Mouse (Mus musculus) embryonic facial prominence, embryonic 11.5 days (tissue): ENCODE measurements around the gene Tdgf1. TPM values are rescaled to one million over a fixed set of nuclear protein-coding genes. Genes with fewer than 3 reads are reported as not detected.

Source experiments
- ATAC-seq: fragments of 200-750 bp; cut with Nextera tagmentation; replicated peaks from 2 replicates; pipeline ENCODE4 v1.8.0; 2017; ENCODE audit warnings: low read depth; ENCODE audit not compliant: insufficient number of reproducible peaks, low FRiP score, low TSS enrichment
- DNase-seq: peaks from one replicate; pipeline ENCODE4 v3.0.0-alpha.2; 2015; ENCODE audit warnings: low spot score
- H3K27ac ChIP-seq: fragments of 300-500 bp; sonication (generic); replicated peaks from 2 replicates; pipeline ENCODE4 v1.5.1; 2014; ENCODE audit warnings: mild to moderate bottlenecking, low read depth, low read length, control low read depth
- H3K27me3 ChIP-seq: fragments of 300-500 bp; sonication (generic); 2 replicates; pipeline ENCODE4 v1.6.1; 2014; ENCODE audit warnings: mild to moderate bottlenecking, low read length, moderate library complexity, mixed read lengths; ENCODE audit not compliant: control insufficient read depth, insufficient read depth
- H3K36me3 ChIP-seq: fragments of 300-500 bp; sonication (generic); replicated peaks from 2 replicates; pipeline ENCODE4 v1.6.1; 2014; ENCODE audit warnings: low read depth, mild to moderate bottlenecking, low read length, moderate library complexity, mixed read lengths; ENCODE audit not compliant: control insufficient read depth, insufficient read depth
- H3K4me1 ChIP-seq: fragments of 300-500 bp; sonication (generic); 2 replicates; pipeline ENCODE4 v1.6.1; 2014; ENCODE audit warnings: low read length, mixed read lengths; ENCODE audit not compliant: control insufficient read depth, insufficient read depth
- H3K4me2 ChIP-seq: fragments of 300-500 bp; sonication (generic); 2 replicates; pipeline ENCODE4 v1.6.1; 2014; ENCODE audit warnings: low read depth, mild to moderate bottlenecking, control low read depth, low read length, moderate library complexity
- H3K4me3 ChIP-seq: fragments of 300-500 bp; sonication (generic); 2 replicates; pipeline ENCODE4 v1.5.1; 2014; ENCODE audit warnings: low read depth, low read length, control low read depth
- H3K9ac ChIP-seq: fragments of 300-500 bp; sonication (generic); replicated peaks from 2 replicates; pipeline ENCODE4 v1.6.1; 2014; ENCODE audit warnings: mild to moderate bottlenecking, control low read depth, low read length
- H3K9me3 ChIP-seq: fragments of 300-500 bp; sonication (generic); replicated peaks from 2 replicates; pipeline ENCODE4 v1.6.1; 2016; ENCODE audit warnings: mild to moderate bottlenecking, low read length, inconsistent platforms, mixed read lengths; ENCODE audit not compliant: control insufficient read depth
- WGBS: fragments of 180-500 bp; shearing (Covaris S2); extraction: QIAGEN DNeasy Blood & Tissue Kit; methylation state at CpG from one replicate; pipeline ENCODE4 v1.1.7; 2014; 5-methylcytosine and 5-hydroxymethylcytosine counted together
- polyA plus RNA-seq: library from polyadenylated mRNA; unstranded; fragments of >200 nt; fragmentation: Nextera tagmentation; extraction: Ambion mirVana; gene quantifications from 2 replicates; pipeline ENCODE4 v1.2.1, GENCODE M21; 2014

Tdgf1 gene
- polyA plus RNA-seq, 1 experiment from 2014 or later, result not detected

- H3K27me3 ChIP-seq, result no peaks in the 10 kb centered on the region
- WGBS, result 97% methylated on average over 8 of the region's 8 CpGs
Observed at GRCm38 (mm10) chr9:110961386-110961785, 15.4 kb upstream of the Tdgf1 start.

GRCm38 (mm10) chr9:110960230-110961149 lies 14.5 kb upstream of the Tdgf1 start:
- Histone ChIP-seq H3K9ac (no peak overlapping the region), H3K36me3 (no peaks in the 10 kb centered on the region), H3K27ac (no peak overlapping the region), H3K27me3 (no peaks in the 10 kb centered on the region), H3K4me2 (no peak overlapping the region), H3K4me3 (no peak overlapping the region), H3K4me1 (no peaks in the 10 kb centered on the region), H3K9me3 (no peaks in the 10 kb centered on the region)
- ATAC-seq (no peak), DNase-seq (no peak)
- 85% methylated on average over 13 of the region's 13 CpGs for WGBS

More at GRCm38 (mm10) chr9:110961386-110961785, 15.4 kb upstream of the Tdgf1 start:
- Histone ChIP-seq H3K9me3 (no peaks in the 10 kb centered on the region), H3K4me3 (no peak overlapping the region), H3K36me3 (no peaks in the 10 kb centered on the region), H3K4me2 (no peak overlapping the region), H3K27ac (no peak overlapping the region), H3K9ac (no peak overlapping the region), H3K4me1 (no peaks in the 10 kb centered on the region)
- no peak for ATAC-seq
- no peak for DNase-seq

- ATAC-seq, result no peak
Observed at GRCm38 (mm10) chr9:110959669-110960068, 13.7 kb upstream of the Tdgf1 start.

GRCm38 (mm10) chr9:110955962-110956361 lies 10.0 kb upstream of the Tdgf1 start:
- H3K4me3 ChIP-seq, result no peak overlapping the region
- no peak for DNase-seq
- H3K4me2 ChIP-seq, result no peak overlapping the region
- peaks cover 5% of the 10 kb centered on the region; the same call in 1 of the 2 replicates for H3K27me3 ChIP-seq
- 84% methylated on average over 6 of the region's 6 CpGs for WGBS
- H3K9ac ChIP-seq, result no peak overlapping the region
- H3K9me3 ChIP-seq, result no peaks in the 10 kb centered on the region
- H3K36me3 ChIP-seq, result no peaks in the 10 kb centered on the region
- no peaks in the 10 kb centered on the region for H3K4me1 ChIP-seq
- no peak overlapping the region for H3K27ac ChIP-seq
- no peak for ATAC-seq

More at GRCm38 (mm10) chr9:110959669-110960068, 13.7 kb upstream of the Tdgf1 start:
- H3K4me2 ChIP-seq, result no peak overlapping the region
- H3K4me3 ChIP-seq, result no peak overlapping the region
- no peaks in the 10 kb centered on the region for H3K27me3 ChIP-seq
- no peaks in the 10 kb centered on the region for H3K36me3 ChIP-seq
- no peaks in the 10 kb centered on the region for H3K4me1 ChIP-seq
- no peak overlapping the region for H3K27ac ChIP-seq
- no peak overlapping the region for H3K9ac ChIP-seq
- no peak for DNase-seq
- WGBS, result 79% methylated on average over 5 of the region's 5 CpGs
- H3K9me3 ChIP-seq, result no peaks in the 10 kb centered on the region

- Histone ChIP-seq H3K36me3 (no peaks in the 10 kb centered on the region), H3K4me1 (no peaks in the 10 kb centered on the region), H3K4me2 (no peak overlapping the region), H3K9me3 (no peaks in the 10 kb centered on the region), H3K4me3 (no peak overlapping the region), H3K9ac (no peak overlapping the region), H3K27me3 (peaks cover 5% of the 10 kb centered on the region; the same call in 1 of the 2 replicates), H3K27ac (no peak overlapping the region)
- 45% methylated on average over 2 of the region's 2 CpGs for WGBS
- DNase-seq, result no peak
- no peak for ATAC-seq
Observed at GRCm38 (mm10) chr9:110954681-110955445, 8.9 kb upstream of the Tdgf1 start.

GRCm38 (mm10) chr9:110953550-110954461 lies 7.8 kb upstream of the Tdgf1 start:
- Histone ChIP-seq H3K4me3 (peak overlapping the region; percentile 44), H3K36me3 (no peaks in the 10 kb centered on the region), H3K27ac (no peak overlapping the region), H3K9me3 (no peaks in the 10 kb centered on the region), H3K9ac (peak overlapping the region; percentile 38), H3K27me3 (peaks cover 5% of the 10 kb centered on the region; the same call in 1 of the 2 replicates), H3K4me2 (peak overlapping the region; percentile 91), H3K4me1 (no peaks in the 10 kb centered on the region)
- 2% methylated on average over 44 of the region's 44 CpGs for WGBS
- DNase-seq, result peak; percentile 88
- ATAC-seq, result peak; percentile 68

- DNase-seq (no peak), ATAC-seq (no peak)
- peak overlapping the region; percentile 91 for H3K4me2 ChIP-seq
- no peak overlapping the region for H3K27ac ChIP-seq
- H3K9me3 ChIP-seq, result no peaks in the 10 kb centered on the region
- no peak overlapping the region for H3K9ac ChIP-seq
- H3K27me3 ChIP-seq, result peaks cover 5% of the 10 kb centered on the region; the same call in 1 of the 2 replicates
- H3K4me3 ChIP-seq, result peak overlapping the region; percentile 44
- H3K36me3 ChIP-seq, result no peaks in the 10 kb centered on the region
- WGBS, result 47% methylated on average over 5 of the region's 5 CpGs
- no peaks in the 10 kb centered on the region for H3K4me1 ChIP-seq
Observed at GRCm38 (mm10) chr9:110952931-110953549, 7.1 kb upstream of the Tdgf1 start.
